Mouse (Mus musculus): ENCODE data around the gene Als2cl. TPM values are rescaled to one million over a fixed set of nuclear protein-coding genes. Genes with fewer than 3 reads are reported as not detected.

The Als2cl gene
- polyA plus RNA-seq, 1 experiment from 2014 or later = 4.1 TPM

GRCm38 (mm10) chr9:110858523-110858922 is 21.1 kb upstream of the Als2cl start:
- 37% methylated on average over 5 of the region's 5 CpGs for WGBS
- Histone ChIP-seq H3K27me3 (ENCODE audit: insufficient read depth, low read length) (no peaks in the 10 kb centered on the region), H3K36me3 (ENCODE audit: insufficient read depth, low read length) (no peaks in the 10 kb centered on the region), H3K27ac (no peak overlapping the region), H3K4me1 (replicated peaks; ENCODE audit: insufficient read depth, low read length) (no peaks in the 10 kb centered on the region), H3K9ac (ENCODE audit: low read depth, low read length) (no peak overlapping the region), H3K4me2 (ENCODE audit: low read length) (no peak overlapping the region), H3K4me3 (replicated peaks; ENCODE audit: low read depth, low read length) (no peak overlapping the region), H3K9me3 (replicated peaks; ENCODE audit: low read length) (no peaks in the 10 kb centered on the region)
- DNase-seq (ENCODE audit: low spot score) (no peak), ATAC-seq (replicated peaks; ENCODE audit: low FRiP score, low read depth) (no peak)
- TF ChIP-seq CTCF (IDR thresholded peaks at IDR 0.05; ENCODE audit: low read depth) = no peak

DNA sequence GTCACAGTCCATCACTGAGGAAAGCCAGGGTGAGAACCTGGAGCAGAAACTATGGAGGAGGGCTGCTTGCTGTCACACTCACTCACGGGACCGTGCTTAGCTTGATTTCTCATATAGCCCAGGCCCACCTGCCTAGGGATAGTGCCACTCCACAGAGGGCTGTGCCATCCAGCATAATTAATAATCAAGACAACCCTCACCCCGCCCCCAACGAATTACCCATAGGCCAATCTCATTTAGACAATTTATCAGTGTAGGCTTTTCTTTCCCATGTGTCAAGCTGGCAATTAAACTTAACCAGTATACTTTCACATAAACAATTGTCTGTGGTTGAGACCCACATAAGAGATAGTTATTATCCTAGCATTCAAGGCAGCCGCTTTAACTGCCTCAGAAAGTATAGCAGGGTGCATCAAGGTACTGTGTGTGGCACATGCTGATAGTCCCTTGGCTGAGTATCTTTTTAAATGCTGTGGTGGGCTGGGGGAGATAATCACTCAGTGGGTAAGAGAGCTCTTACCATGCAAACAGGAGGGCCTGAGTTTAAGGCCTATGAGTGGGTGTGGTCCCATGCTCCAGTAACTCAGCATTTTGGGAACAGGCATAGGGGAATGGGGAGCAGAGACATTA is 20.6 kb upstream of the Als2cl start:
- Histone ChIP-seq H3K4me2 (ENCODE audit: low read length) (no peak overlapping the region), H3K9me3 (replicated peaks; ENCODE audit: low read length) (no peaks in the 10 kb centered on the region), H3K27ac (no peak overlapping the region), H3K9ac (ENCODE audit: low read depth, low read length) (no peak overlapping the region), H3K36me3 (ENCODE audit: insufficient read depth, low read length) (no peaks in the 10 kb centered on the region), H3K27me3 (ENCODE audit: insufficient read depth, low read length) (no peaks in the 10 kb centered on the region), H3K4me1 (replicated peaks; ENCODE audit: insufficient read depth, low read length) (no peaks in the 10 kb centered on the region), H3K4me3 (replicated peaks; ENCODE audit: low read depth, low read length) (no peak overlapping the region)
- DNase-seq (ENCODE audit: low spot score) = no peak
- ATAC-seq (replicated peaks; ENCODE audit: low FRiP score, low read depth) = no peak
- TF ChIP-seq CTCF (IDR thresholded peaks at IDR 0.05; ENCODE audit: low read depth) = no peak
- 77% methylated on average over 5 of the region's 5 CpGs for WGBS

GRCm38 (mm10) chr9:110871030-110871429 is 8.6 kb upstream of the Als2cl start:
- H3K36me3 ChIP-seq (ENCODE audit: insufficient read depth, low read length) = no peaks in the 10 kb centered on the region
- H3K9me3 ChIP-seq (replicated peaks; ENCODE audit: low read length) = no peaks in the 10 kb centered on the region
- H3K4me2 ChIP-seq (ENCODE audit: low read length) = no peak overlapping the region
- H3K4me3 ChIP-seq (replicated peaks; ENCODE audit: low read depth, low read length) = no peak overlapping the region
- no peak overlapping the region for H3K27ac ChIP-seq
- peak; percentile 59 for DNase-seq (ENCODE audit: low spot score)
- 0 out of 2 replicates have a peak, but pooled peaks cover 6% of the 10 kb centered on the region for H3K4me1 ChIP-seq (replicated peaks; ENCODE audit: insufficient read depth, low read length)
- 20% methylated on average over 7 of the region's 7 CpGs for whole genome bisulfite sequencing
- H3K9ac ChIP-seq (ENCODE audit: low read depth, low read length) = no peak overlapping the region
- H3K27me3 ChIP-seq (ENCODE audit: insufficient read depth, low read length) = no peaks in the 10 kb centered on the region
- ATAC-seq (replicated peaks; ENCODE audit: low FRiP score, low read depth) = no peak
- peak; percentile 81 for TF ChIP-seq CTCF (IDR thresholded peaks at IDR 0.05; ENCODE audit: low read depth)

DNA sequence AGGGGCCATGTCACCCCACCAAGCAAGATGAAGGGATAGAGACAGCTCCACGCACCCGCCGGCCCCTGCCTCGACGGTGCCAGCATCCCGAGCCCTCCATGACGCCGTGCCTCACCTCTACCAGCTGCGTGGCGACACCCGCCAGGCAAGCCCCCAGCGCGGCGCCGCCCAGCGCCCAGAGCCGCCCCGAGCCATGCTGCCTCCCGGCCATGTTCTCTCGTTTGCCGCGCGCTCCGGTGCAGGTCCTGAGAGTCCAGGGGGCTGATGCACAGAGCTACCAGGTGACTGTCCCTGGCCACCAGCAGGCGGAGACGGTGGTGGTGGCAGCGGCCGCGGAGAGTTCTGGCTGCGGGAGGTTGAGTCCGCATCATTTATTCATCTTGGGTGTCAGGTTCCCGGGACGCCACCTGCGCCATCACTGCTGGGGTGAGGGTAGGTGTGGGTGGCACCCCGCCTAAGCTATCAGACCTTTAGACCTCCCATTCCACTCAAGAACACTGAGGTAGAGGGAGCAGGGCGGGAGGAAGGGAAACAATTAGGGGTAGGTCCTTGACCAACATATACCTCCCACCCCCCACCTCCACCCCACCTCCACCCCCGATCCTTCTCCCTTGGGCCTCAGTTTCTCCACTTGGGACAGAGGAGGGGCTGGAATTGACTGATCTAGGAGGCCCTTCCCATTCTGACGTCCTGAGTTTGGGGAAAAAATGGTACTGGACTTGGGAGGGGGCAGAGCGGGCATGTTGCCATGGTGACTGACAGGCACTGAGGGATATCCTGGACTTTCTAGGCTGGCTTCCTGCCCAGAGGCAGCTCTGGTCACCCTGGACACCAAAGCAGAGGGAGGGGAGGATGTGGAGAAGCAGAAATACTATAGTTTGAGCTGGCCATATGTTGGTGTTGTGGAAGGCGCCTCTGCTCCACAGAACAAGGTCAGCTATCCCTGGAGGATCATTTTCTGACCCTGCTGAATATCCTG is 5.7 kb upstream of the Als2cl start:
- DNase-seq (ENCODE audit: low spot score) (peak; percentile 68), ATAC-seq (replicated peaks; ENCODE audit: low FRiP score, low read depth) (peak; percentile 19; the same call in 1 of the 2 replicates)
- H3K4me3 ChIP-seq (replicated peaks; ENCODE audit: low read depth, low read length) = peak overlapping the region; percentile 21
- TF ChIP-seq CTCF (IDR thresholded peaks at IDR 0.05; ENCODE audit: low read depth) = peak; percentile 29; the same call in 1 of the 2 replicates
- 0 out of 2 replicates have a peak, but pooled peaks cover 6% of the 10 kb centered on the region for H3K4me1 ChIP-seq (replicated peaks; ENCODE audit: insufficient read depth, low read length)
- no peaks in the 10 kb centered on the region for H3K36me3 ChIP-seq (ENCODE audit: insufficient read depth, low read length)
- no peak overlapping the region for H3K27ac ChIP-seq
- H3K27me3 ChIP-seq (ENCODE audit: insufficient read depth, low read length) = no peaks in the 10 kb centered on the region
- H3K9ac ChIP-seq (ENCODE audit: low read depth, low read length) = peak overlapping the region; percentile 44; the same call in 1 of the 2 replicates
- peak overlapping the region; percentile 51 for H3K4me2 ChIP-seq (ENCODE audit: low read length)
- WGBS = 9% methylated on average over 40 of the region's 40 CpGs
- no peaks in the 10 kb centered on the region for H3K9me3 ChIP-seq (replicated peaks; ENCODE audit: low read length)

DNA sequence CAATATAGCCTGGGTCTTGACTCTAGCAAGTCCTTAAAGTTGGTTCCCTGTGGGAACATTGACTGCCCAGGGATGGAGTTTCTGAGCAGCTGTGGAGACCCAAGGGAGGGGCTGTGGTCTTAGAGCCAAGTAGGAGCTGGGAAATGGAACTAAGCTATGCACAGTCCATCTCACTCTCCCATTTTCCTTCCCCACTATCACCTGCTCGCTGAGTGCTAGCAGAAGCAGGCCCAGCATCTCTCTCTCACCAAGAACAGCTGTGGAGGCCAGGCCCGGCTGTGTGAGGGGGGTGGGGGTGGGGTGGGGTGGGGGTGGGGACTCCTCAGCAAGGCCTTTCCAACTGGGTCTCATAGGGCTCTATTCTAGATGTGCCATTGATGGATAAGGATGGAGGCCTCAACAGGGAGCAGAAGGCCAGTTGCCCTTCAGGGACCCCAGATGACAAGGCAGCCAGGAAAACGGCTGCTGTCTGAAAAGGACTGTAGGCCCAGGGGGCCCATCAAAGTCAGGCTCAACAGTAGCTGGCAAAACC is 4.9 kb upstream of the Als2cl start:
- TF ChIP-seq CTCF (IDR thresholded peaks at IDR 0.05; ENCODE audit: low read depth) = no peak
- 17% methylated on average over 3 of the region's 3 CpGs for WGBS
- Histone ChIP-seq H3K36me3 (ENCODE audit: insufficient read depth, low read length) (no peaks in the 10 kb centered on the region), H3K9ac (ENCODE audit: low read depth, low read length) (no peak overlapping the region), H3K9me3 (replicated peaks; ENCODE audit: low read length) (no peaks in the 10 kb centered on the region), H3K27me3 (ENCODE audit: insufficient read depth, low read length) (no peaks in the 10 kb centered on the region), H3K4me3 (replicated peaks; ENCODE audit: low read depth, low read length) (no peak overlapping the region), H3K4me1 (replicated peaks; ENCODE audit: insufficient read depth, low read length) (0 out of 2 replicates have a peak, but pooled peaks cover 8% of the 10 kb centered on the region), H3K27ac (no peak overlapping the region), H3K4me2 (ENCODE audit: low read length) (no peak overlapping the region)
- ATAC-seq (replicated peaks; ENCODE audit: low FRiP score, low read depth) (no peak), DNase-seq (ENCODE audit: low spot score) (no peak)

DNA sequence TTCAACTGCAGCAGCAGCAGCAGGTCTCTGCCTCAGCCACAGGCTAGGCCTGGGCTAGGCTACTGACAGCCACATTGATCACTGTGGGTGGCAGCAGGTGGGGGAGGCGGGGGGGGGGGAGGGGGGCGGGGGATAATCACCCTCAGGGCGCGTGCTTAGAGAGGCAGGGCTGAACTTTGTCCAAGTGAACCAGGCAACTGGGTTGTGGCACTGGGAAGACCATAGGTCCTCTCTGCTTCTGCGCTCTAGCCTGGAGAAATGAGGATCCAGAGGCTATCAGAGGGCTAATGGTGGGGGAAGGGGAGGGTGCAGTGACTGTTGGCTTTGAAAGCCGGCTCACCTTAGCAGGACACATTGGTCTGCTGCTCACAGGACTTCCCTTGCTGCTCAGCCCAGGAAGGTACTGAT is 4.4 kb upstream of the Als2cl start:
- no peaks in the 10 kb centered on the region for H3K27me3 ChIP-seq (ENCODE audit: insufficient read depth, low read length)
- H3K4me1 ChIP-seq (replicated peaks; ENCODE audit: insufficient read depth, low read length) = 0 out of 2 replicates have a peak, but pooled peaks cover 11% of the 10 kb centered on the region
- H3K4me2 ChIP-seq (ENCODE audit: low read length) = no peak overlapping the region
- DNase-seq (ENCODE audit: low spot score) = no peak
- H3K4me3 ChIP-seq (replicated peaks; ENCODE audit: low read depth, low read length) = no peak overlapping the region
- no peaks in the 10 kb centered on the region for H3K9me3 ChIP-seq (replicated peaks; ENCODE audit: low read length)
- 46% methylated on average over 5 of the region's 6 CpGs for WGBS
- H3K9ac ChIP-seq (ENCODE audit: low read depth, low read length) = no peak overlapping the region
- TF ChIP-seq CTCF (IDR thresholded peaks at IDR 0.05; ENCODE audit: low read depth) = no peak
- ATAC-seq (replicated peaks; ENCODE audit: low FRiP score, low read depth) = no peak
- H3K36me3 ChIP-seq (ENCODE audit: insufficient read depth, low read length) = no peaks in the 10 kb centered on the region
- H3K27ac ChIP-seq = no peak overlapping the region

All from kidney, postnatal 0 days (tissue).